Comparison of ENCODE assay signal across 1 mouse cellular context in genomic region chr4:149635915-149636415, GRCm38 (mm10).
TF ChIP-seq lines count a peak whose summit lies in the region.

No protein-coding gene starts in this region.

TF ChIP-seq in MEL, 35 proteins besides CTCF, POLR2A, EP300 and RAD21 (continued from another document):
- TF ChIP-seq BHLHE40 (IDR thresholded peaks at IDR 0.05; ENCODE audit: borderline replicate concordance, low read depth, low read length) (no peak), MEF2A (IDR thresholded peaks at IDR 0.05; ENCODE audit: extremely low read depth, insufficient replicate concordance, low read depth, low read length, poor library complexity, severe bottlenecking) (no peak), MAX (IDR thresholded peaks at IDR 0.05; ENCODE audit: low read length) (no peak), SIN3A (IDR thresholded peaks at IDR 0.05; ENCODE audit: low read length) (0 out of 2 replicates have a peak, but pooled peaks have one; percentile 15)
TF ChIP-seq in MEL: peak in this region for 3.
